19 mouse cellular contexts compared by ENCODE assay signal in genomic region chr10:17921381-17921780, GRCm38 (mm10).
"Had no signal": no experiment of that assay in that cellular context is flagged by ENCODE, and none has a peak within 500 bp of the region (broad histone marks: within the 10 kb centered on the region; RNA-seq: fewer than 3 reads in every experiment).

No protein-coding gene starts in this region.

- ATAC-seq: midbrain, embryonic 13.5 days; midbrain, embryonic 15.5 days had no signal

- H3K9ac ChIP-seq: liver, embryonic 15.5 days; lung, embryonic 14.5 days; midbrain, embryonic 13.5 days; midbrain, embryonic 15.5 days; neural tube, embryonic 13.5 days; neural tube, embryonic 15.5 days had no signal

- H3K9me3 ChIP-seq: liver, embryonic 15.5 days; midbrain, embryonic 13.5 days; midbrain, embryonic 15.5 days; neural tube, embryonic 13.5 days; neural tube, embryonic 15.5 days had no signal

- DNase-seq: lung, adult 18-20 months; lung, embryonic 14.5 days; lung, postnatal 10 days; lung, postnatal 4 days; retina, postnatal 1 day; right cerebral cortex, adult 18-20 months; right cerebral cortex, postnatal 25 days; right cerebral cortex, postnatal 4 days; spleen, adult 18-20 months; thymus, adult 2 months; thymus, postnatal 25 days; thymus, postnatal 4 days had no signal

- H3K27me3 ChIP-seq: liver, embryonic 15.5 days; midbrain, embryonic 13.5 days; midbrain, embryonic 15.5 days; neural tube, embryonic 13.5 days; neural tube, embryonic 15.5 days had no signal

- H3K4me2 ChIP-seq: liver, embryonic 15.5 days; lung, embryonic 14.5 days; midbrain, embryonic 11.5 days; midbrain, embryonic 13.5 days; midbrain, embryonic 15.5 days; neural tube, embryonic 13.5 days; neural tube, embryonic 15.5 days had no signal

- H3K4me3 ChIP-seq: liver, embryonic 15.5 days; midbrain, embryonic 13.5 days; midbrain, embryonic 15.5 days; myocyte; neural tube, embryonic 13.5 days; neural tube, embryonic 15.5 days had no signal

- H3K36me3 ChIP-seq: liver, embryonic 15.5 days; midbrain, embryonic 13.5 days; midbrain, embryonic 15.5 days; neural tube, embryonic 13.5 days; neural tube, embryonic 15.5 days had no signal

- H3K27ac ChIP-seq: liver, embryonic 15.5 days; midbrain, embryonic 13.5 days; midbrain, embryonic 15.5 days; neural tube, embryonic 13.5 days; neural tube, embryonic 15.5 days had no signal

- H3K4me1 ChIP-seq: midbrain, embryonic 13.5 days; midbrain, embryonic 15.5 days; neural tube, embryonic 13.5 days; neural tube, embryonic 15.5 days had no signal
